Mouse (Mus musculus) E14TG2a.4 (cell line): ENCODE measurements around the gene Pros1.

Source experiments
- CTCF ChIP-seq: conservative IDR thresholded peaks from 2 replicates; pipeline ENCODE4 v1.5.1; 2014; ENCODE audit warnings: low read length
- NANOG ChIP-seq: IDR thresholded peaks from 2 replicates; pipeline ENCODE4 v1.6.1; 2014; ENCODE audit warnings: borderline replicate concordance, low read length, mixed read lengths

DNA sequence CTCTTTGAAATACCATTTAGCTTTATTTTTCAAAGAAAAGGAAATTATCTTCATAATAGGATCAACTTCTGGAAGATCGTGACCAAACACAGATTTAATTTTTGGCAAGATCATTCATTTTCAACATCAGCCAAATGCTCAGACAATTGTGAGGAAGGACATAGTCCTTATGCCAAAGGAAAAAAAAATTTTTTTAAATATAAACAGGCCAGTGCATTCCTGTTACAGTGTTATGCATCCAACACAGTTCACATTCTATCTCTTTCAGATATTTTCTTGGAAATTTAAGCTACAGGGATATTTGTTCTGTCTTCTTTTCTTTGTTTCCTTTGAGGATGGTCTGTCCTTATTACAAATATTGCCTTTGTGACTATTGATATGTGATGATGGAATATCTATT, 57.3 kb downstream of the Pros1 start:
- TF ChIP-seq CTCF (no peak), NANOG (no peak)
